Mouse (Mus musculus): ENCODE results near the gene Cyth1. TPM values are rescaled to one million over a fixed set of nuclear protein-coding genes. Genes with fewer than 3 reads are reported as not detected.

Cyth1 gene
- polyA plus RNA-seq, 1 experiment, result 16.1 TPM

GRCm38 (mm10) chr11:118254159-118254951 lies 6.0 kb upstream of the Cyth1 start:
- H3K27me3 ChIP-seq (ENCODE audit: control insufficient read depth, insufficient read depth, insufficient read length), result no peaks in the 10 kb centered on the region
- H3K4me2 ChIP-seq (ENCODE audit: low read depth), result no peak overlapping the region
- H3ac ChIP-seq (ENCODE audit: control insufficient read depth, insufficient read length), result no peak overlapping the region
- no peak overlapping the region for H3K4me3 ChIP-seq
- H3K36me3 ChIP-seq (ENCODE audit: control insufficient read depth, insufficient read depth), result peaks cover 1% of the 10 kb centered on the region
- H3K79me2 ChIP-seq (ENCODE audit: control insufficient read depth, insufficient read depth), result no peaks in the 10 kb centered on the region
- no peak for TF ChIP-seq TCF3 (IDR thresholded peaks at IDR 0.05; ENCODE audit: insufficient read length, low read depth)
- TF ChIP-seq POLR2A (IDR thresholded peaks at IDR 0.05; ENCODE audit: insufficient read length, low read depth), result peak; percentile 6
- no peak for TF ChIP-seq SRF (IDR thresholded peaks at IDR 0.05; ENCODE audit: control insufficient read depth, insufficient read length, low read depth)
- peak; percentile 36 for TF ChIP-seq POLR2AphosphoS2 (IDR thresholded peaks at IDR 0.05; ENCODE audit: insufficient read length, low read depth)

DNA sequence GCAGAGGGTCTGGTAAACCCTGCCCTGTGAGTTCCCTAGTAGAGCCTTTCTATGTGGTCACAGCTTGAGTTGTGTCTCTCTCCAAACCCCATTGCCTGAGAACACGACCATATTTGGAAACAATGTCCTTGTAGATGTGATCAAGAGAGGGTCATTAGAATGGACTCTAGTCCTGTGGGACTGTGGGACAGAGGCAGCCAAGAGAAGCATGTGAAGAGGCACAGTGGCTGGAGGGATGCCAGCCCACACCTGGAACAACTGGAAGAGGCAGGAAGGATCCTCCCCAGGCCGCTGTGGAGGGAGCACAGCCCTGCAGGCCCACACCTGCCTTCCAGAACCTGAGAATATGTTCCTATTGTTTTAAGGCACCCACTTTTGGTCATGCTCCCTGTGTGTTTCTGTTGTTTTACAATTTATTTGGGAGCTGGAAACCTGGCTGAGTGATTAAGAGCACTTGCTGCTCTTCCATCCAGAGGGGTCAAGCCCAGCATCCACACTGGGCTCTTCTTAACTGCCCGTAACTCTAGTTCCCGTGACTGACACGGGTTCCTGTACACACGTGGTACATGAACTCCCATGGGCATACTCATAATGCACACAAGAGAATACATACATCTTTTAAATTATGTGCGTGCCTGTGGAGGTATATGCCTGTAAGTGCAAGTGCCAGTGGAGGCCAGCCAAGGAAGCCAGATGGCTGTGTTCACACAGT lies 5.2 kb upstream of the Cyth1 start:
- Histone ChIP-seq H3K27me3 (ENCODE audit: control insufficient read depth, insufficient read depth, insufficient read length) (no peaks in the 10 kb centered on the region), H3K79me2 (ENCODE audit: control insufficient read depth, insufficient read depth) (no peaks in the 10 kb centered on the region), H3K36me3 (ENCODE audit: control insufficient read depth, insufficient read depth) (no peaks in the 10 kb centered on the region), H3ac (ENCODE audit: control insufficient read depth, insufficient read length) (no peak overlapping the region), H3K4me2 (ENCODE audit: low read depth) (no peak overlapping the region), H3K4me3 (no peak overlapping the region)
- TF ChIP-seq REST (IDR thresholded peaks at IDR 0.05; ENCODE audit: insufficient read depth, insufficient read length) (no peak), TCF3 (IDR thresholded peaks at IDR 0.05; ENCODE audit: insufficient read length, low read depth) (no peak), MAX (IDR thresholded peaks at IDR 0.05; ENCODE audit: low read depth) (no peak), MYOG (IDR thresholded peaks at IDR 0.05; ENCODE audit: control insufficient read depth in 1 of 3, insufficient read depth in 1 of 3, insufficient read length in 2 of 3, low read depth in 2 of 3) (no peak), POLR2AphosphoS2 (IDR thresholded peaks at IDR 0.05; ENCODE audit: insufficient read length, low read depth) (peak; percentile 28), USF1 (IDR thresholded peaks at IDR 0.05; ENCODE audit: low read depth) (no peak), TCF12 (IDR thresholded peaks at IDR 0.05; ENCODE audit: insufficient read depth, poor library complexity, severe bottlenecking) (no peak), E2F4 (IDR thresholded peaks at IDR 0.05; ENCODE audit: insufficient read depth) (no peak)

DNA sequence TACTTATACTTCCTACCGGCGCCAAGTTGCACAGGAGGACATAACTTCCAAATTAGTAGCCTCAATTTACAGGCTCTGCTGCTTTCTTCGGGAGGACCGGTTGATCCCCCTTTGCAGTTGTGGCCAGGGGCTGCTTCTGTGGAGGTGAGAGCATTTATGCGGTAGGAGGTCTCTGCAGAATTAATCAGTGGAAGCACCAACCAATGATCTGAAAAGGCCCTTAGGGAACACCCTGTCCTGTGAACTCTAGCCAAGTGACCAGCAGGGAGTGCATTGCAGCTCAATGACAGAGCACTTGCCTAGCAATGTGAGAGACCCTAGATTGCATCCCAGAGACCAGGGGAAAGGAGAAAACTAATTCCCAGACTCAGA lies 606 bp upstream of the Cyth1 start:
- Histone ChIP-seq H3K36me3 (ENCODE audit: control insufficient read depth, insufficient read depth) (no peaks in the 10 kb centered on the region), H3K27me3 (ENCODE audit: control insufficient read depth, insufficient read depth, insufficient read length) (no peaks in the 10 kb centered on the region), H3K79me2 (ENCODE audit: control insufficient read depth, insufficient read depth) (peaks cover 30% of the 10 kb centered on the region), H3ac (ENCODE audit: control insufficient read depth, insufficient read length) (no peak overlapping the region), H3K4me2 (ENCODE audit: low read depth) (peak overlapping the region; percentile 86), H3K4me3 (peak overlapping the region; percentile 68)
- TF ChIP-seq TCF12 (IDR thresholded peaks at IDR 0.05; ENCODE audit: insufficient read depth, poor library complexity, severe bottlenecking), result no peak
- no peak for TF ChIP-seq REST (IDR thresholded peaks at IDR 0.05; ENCODE audit: insufficient read depth, insufficient read length)
- no peak for TF ChIP-seq SRF (IDR thresholded peaks at IDR 0.05; ENCODE audit: control insufficient read depth, insufficient read length, low read depth)
- no peak for TF ChIP-seq POLR2A (IDR thresholded peaks at IDR 0.05; ENCODE audit: insufficient read length, low read depth)
- TF ChIP-seq MYOG (IDR thresholded peaks at IDR 0.05; ENCODE audit: control insufficient read depth in 1 of 3, insufficient read depth in 1 of 3, insufficient read length in 2 of 3, low read depth in 2 of 3), result no peak
- no peak for TF ChIP-seq MAX (IDR thresholded peaks at IDR 0.05; ENCODE audit: low read depth)
- no peak for TF ChIP-seq USF1 (IDR thresholded peaks at IDR 0.05; ENCODE audit: low read depth)
- no peak for TF ChIP-seq E2F4 (IDR thresholded peaks at IDR 0.05; ENCODE audit: insufficient read depth)
- TF ChIP-seq POLR2AphosphoS2 (IDR thresholded peaks at IDR 0.05; ENCODE audit: insufficient read length, low read depth), result no peak
- no peak for TF ChIP-seq TCF3 (IDR thresholded peaks at IDR 0.05; ENCODE audit: insufficient read length, low read depth)
- no peak for TF ChIP-seq CEBPB (IDR thresholded peaks at IDR 0.05; ENCODE audit: insufficient read depth, poor library complexity, severe bottlenecking)
- TF ChIP-seq MYOD1 (IDR thresholded peaks at IDR 0.05; ENCODE audit: control insufficient read depth in 1 of 3, insufficient read length in 2 of 3, low read depth in 2 of 3), result no peak

DNA sequence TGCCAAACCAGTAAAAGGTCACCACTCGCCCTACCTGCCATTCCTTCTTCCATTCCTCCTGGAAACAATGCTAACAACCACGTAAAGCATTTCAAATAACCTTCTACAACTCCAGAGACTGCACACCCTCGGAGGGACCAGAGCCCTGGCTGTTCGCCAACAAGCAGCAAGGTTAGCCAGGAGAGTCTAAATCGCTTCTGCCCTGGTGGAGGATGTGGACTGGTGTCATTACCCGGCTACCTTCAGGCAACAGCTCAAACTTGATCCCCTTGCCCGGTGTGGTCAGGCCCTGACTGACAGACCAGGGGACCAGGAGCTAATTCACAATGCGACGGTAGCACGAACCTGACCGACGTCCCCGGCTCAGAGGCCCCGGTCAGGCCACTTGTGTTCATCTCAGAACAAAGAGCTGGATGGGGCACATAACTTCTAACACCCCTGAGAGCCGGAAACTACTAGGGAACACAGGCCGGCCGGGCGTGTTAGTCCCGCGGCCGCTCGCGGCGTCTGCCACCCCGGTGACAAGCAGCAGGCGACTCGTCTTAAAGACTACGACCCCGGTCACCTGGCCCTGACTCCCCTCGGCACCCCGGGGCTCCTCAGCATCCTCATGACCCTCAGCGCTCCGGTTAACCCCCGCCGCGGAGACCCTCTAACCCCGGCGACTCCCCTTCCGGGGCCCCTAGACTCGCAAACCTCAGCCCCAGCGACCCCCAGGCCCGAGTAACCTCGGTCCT lies 865 bp downstream of the Cyth1 start:
- peak overlapping the region; percentile 68 for H3K4me3 ChIP-seq
- no peaks in the 10 kb centered on the region for H3K36me3 ChIP-seq (ENCODE audit: control insufficient read depth, insufficient read depth)

More for the DNA sequence above, 865 bp downstream of the Cyth1 start:
- peak overlapping the region; percentile 81 for H3K4me2 ChIP-seq (ENCODE audit: low read depth)
- peak overlapping the region; percentile 75 for H3ac ChIP-seq (ENCODE audit: control insufficient read depth, insufficient read length)
- H3K79me2 ChIP-seq (ENCODE audit: control insufficient read depth, insufficient read depth), result peaks cover 43% of the 10 kb centered on the region
- TF ChIP-seq MYOD1 (IDR thresholded peaks at IDR 0.05; ENCODE audit: control insufficient read depth in 1 of 3, insufficient read length in 2 of 3, low read depth in 2 of 3) (no peak), REST (IDR thresholded peaks at IDR 0.05; ENCODE audit: insufficient read depth, insufficient read length) (no peak), E2F4 (IDR thresholded peaks at IDR 0.05; ENCODE audit: insufficient read depth) (no peak), SRF (IDR thresholded peaks at IDR 0.05; ENCODE audit: control insufficient read depth, insufficient read length, low read depth) (no peak), TCF3 (IDR thresholded peaks at IDR 0.05; ENCODE audit: insufficient read length, low read depth) (no peak), MYOG (IDR thresholded peaks at IDR 0.05; ENCODE audit: control insufficient read depth in 1 of 3, insufficient read depth in 1 of 3, insufficient read length in 2 of 3, low read depth in 2 of 3) (no peak), USF1 (IDR thresholded peaks at IDR 0.05; ENCODE audit: low read depth) (no peak), MAX (IDR thresholded peaks at IDR 0.05; ENCODE audit: low read depth) (no peak), POLR2AphosphoS2 (IDR thresholded peaks at IDR 0.05; ENCODE audit: insufficient read length, low read depth) (no peak), POLR2A (IDR thresholded peaks at IDR 0.05; ENCODE audit: insufficient read length, low read depth) (no peak), TCF12 (IDR thresholded peaks at IDR 0.05; ENCODE audit: insufficient read depth, poor library complexity, severe bottlenecking) (no peak)
- H3K27me3 ChIP-seq (ENCODE audit: control insufficient read depth, insufficient read depth, insufficient read length), result no peaks in the 10 kb centered on the region

Data from myocyte (in vitro differentiated cells).